Comparison of ENCODE assay signal across 8 mouse cellular contexts in genomic region chr11:55158785-55159359, GRCm38 (mm10). TPM values are rescaled to one million over a fixed set of nuclear protein-coding genes. Genes with fewer than 3 reads are reported as not detected.
DNase-seq lines count a peak whose midpoint lies in the region; ATAC-seq and TF ChIP-seq lines count a peak whose summit lies in the region.

No protein-coding gene starts in this region.

- H3K27me3 ChIP-seq in heart, postnatal 0 days (ENCODE audit: control insufficient read depth, insufficient read depth, low read length): no peaks in the 10 kb centered on the region
- no peaks in the 10 kb centered on the region for H3K27me3 ChIP-seq in lung, postnatal 0 days (replicated peaks; ENCODE audit: insufficient read depth, low read length)

- WGBS in heart, postnatal 0 days: 47% methylated on average over 13 of the region's 13 CpGs
- WGBS in lung, postnatal 0 days: 49% methylated on average over 13 of the region's 13 CpGs

- peak; percentile 88 for DNase-seq in ES-E14 (ENCODE audit: low read depth, low spot score)
- peak; percentile 70 for DNase-seq in adrenal gland, adult 8-10 months
- peak; percentile 75 for DNase-seq in embryo, embryonic 9.5 days (ENCODE audit: extremely low spot score)
- peak; percentile 69 for DNase-seq in heart, postnatal 0 days (ENCODE audit: low spot score)
- DNase-seq in layer of hippocampus, adult 18-20 months (ENCODE audit: low spot score in 2 of 2): peak; percentile 57 to 90
- DNase-seq in lung, postnatal 0 days (ENCODE audit: low spot score): peak; percentile 79
- peak; percentile 53 to 63 for DNase-seq in right cerebral cortex, postnatal 36 days (ENCODE audit: low spot score in 2 of 2)
- peak; percentile 79 to 81 for DNase-seq in urinary bladder, postnatal 36 days (ENCODE audit: low spot score in 2 of 2)

- H3K4me1 ChIP-seq in ES-E14 (ENCODE audit: control insufficient read depth in 2 of 2, insufficient read depth in 2 of 2, low read length in 2 of 2, poor library complexity in 1 of 2): peaks cover 0 to 2% of the 10 kb centered on the region in 2 experiments; a peak in 1 of 4 replicates
- no peaks in the 10 kb centered on the region for H3K4me1 ChIP-seq in heart, postnatal 0 days (ENCODE audit: control insufficient read depth, insufficient read depth)
- H3K4me1 ChIP-seq in lung, postnatal 0 days (ENCODE audit: insufficient read depth, low read depth, low read length): no peaks in the 10 kb centered on the region

- no peaks in the 10 kb centered on the region for H3K36me3 ChIP-seq in ES-E14 (ENCODE audit: control insufficient read depth, insufficient read depth, low read length, poor library complexity, severe bottlenecking)
- H3K36me3 ChIP-seq in heart, postnatal 0 days (replicated peaks; ENCODE audit: control insufficient read depth, insufficient read depth, low read length): no peaks in the 10 kb centered on the region
- H3K36me3 ChIP-seq in lung, postnatal 0 days (ENCODE audit: insufficient read depth, low read length): no peaks in the 10 kb centered on the region

- peak; percentile 94 for TF ChIP-seq CTCF in heart, postnatal 0 days (IDR thresholded peaks at IDR 0.05; ENCODE audit: low read depth)
- TF ChIP-seq CTCF in lung, postnatal 0 days (IDR thresholded peaks at IDR 0.05): peak; percentile 93

- no peak overlapping the region for H3K4me2 ChIP-seq in heart, postnatal 0 days (ENCODE audit: low read depth, low read length)
- H3K4me2 ChIP-seq in lung, postnatal 0 days (replicated peaks; ENCODE audit: low read depth, low read length): no peak overlapping the region

- no peak for TF ChIP-seq EP300 in heart, postnatal 0 days (IDR thresholded peaks at IDR 0.05; ENCODE audit: low read depth)
- TF ChIP-seq EP300 in lung, postnatal 0 days (IDR thresholded peaks at IDR 0.05): no peak

- H3K4me3 ChIP-seq in ES-E14 (ENCODE audit: insufficient read depth in 1 of 2, low read depth in 1 of 2, low read length in 2 of 2, poor library complexity in 1 of 2, severe bottlenecking in 1 of 2): no peak overlapping the region
- H3K4me3 ChIP-seq in heart, postnatal 0 days (ENCODE audit: low read depth, low read length): no peak overlapping the region
- H3K4me3 ChIP-seq in lung, postnatal 0 days (ENCODE audit: low read depth, low read length): no peak overlapping the region

- in situ Hi-C loops in ES-E14 (cut with MboI; ENCODE audit: low sequenced_read_pairs in 2 of 2, unreplicated experiment in 2 of 2): no loop called here

- H3K9ac ChIP-seq in ES-E14 (ENCODE audit: insufficient read depth, low read depth, low read length, poor library complexity, severe bottlenecking): peak overlapping the region; percentile 45; the same call in 1 of the 2 replicates
- no peak overlapping the region for H3K9ac ChIP-seq in heart, postnatal 0 days (replicated peaks; ENCODE audit: low read depth, low read length)
- H3K9ac ChIP-seq in lung, postnatal 0 days (replicated peaks; ENCODE audit: low read depth): no peak overlapping the region

- peak; percentile 50 for ATAC-seq in heart, postnatal 0 days (ENCODE audit: insufficient read depth, low read depth)
- ATAC-seq in lung, postnatal 0 days: peak; percentile 54

- H3K9me3 ChIP-seq in ES-E14 (ENCODE audit: control insufficient read depth, insufficient read depth, low read depth, low read length): no peaks in the 10 kb centered on the region
- no peaks in the 10 kb centered on the region for H3K9me3 ChIP-seq in heart, postnatal 0 days (replicated peaks; ENCODE audit: control insufficient read depth, low read length)
- no peaks in the 10 kb centered on the region for H3K9me3 ChIP-seq in lung, postnatal 0 days (ENCODE audit: low read length)

- no peak overlapping the region for H3K27ac ChIP-seq in ES-E14 (ENCODE audit: insufficient read depth, low read depth, low read length, poor library complexity, severe bottlenecking)
- no peak overlapping the region for H3K27ac ChIP-seq in heart, postnatal 0 days (ENCODE audit: low read depth)
- H3K27ac ChIP-seq in lung, postnatal 0 days (ENCODE audit: low read length): no peak overlapping the region

TF ChIP-seq in ES-E14, 5 proteins besides CTCF, POLR2A, EP300 and RAD21:
- TF ChIP-seq ZC3H11A (IDR thresholded peaks at IDR 0.05; ENCODE audit: borderline replicate concordance, low read depth, low read length) (peak; percentile 90), CHD2 (IDR thresholded peaks at IDR 0.05; ENCODE audit: low read depth, low read length) (no peak), HCFC1 (IDR thresholded peaks at IDR 0.05; ENCODE audit: borderline replicate concordance, insufficient read depth, low read length) (no peak)

RNA-seq across cellular contexts. Expression of gene Slc36a3, which starts 7.4 kb away (rescaled TPM):
- not detected in 2 replicates for total RNA-seq in ES-E14 (2012; rRNA removed)
- total RNA-seq in adrenal gland, adult 8-10 months (2022): not detected
- total RNA-seq in heart, postnatal 0 days (2014; rRNA removed; ENCODE audit: low replicate concordance): not detected in 2 replicates
- not detected in 2 replicates for polyA plus RNA-seq in heart, postnatal 0 days (2015; fragmentation: Nextera tagmentation; extraction: Ambion mirVana)
- not detected for total RNA-seq in layer of hippocampus, adult 18-20 months (2021)
- 0.07 TPM in 1 of 2 replicates, not detected in the other for polyA plus RNA-seq in lung, postnatal 0 days (2015; fragmentation: Nextera tagmentation; extraction: Ambion mirVana)

RNA-seq across cellular contexts. Expression of gene Slc36a2, which starts 26.0 kb away (rescaled TPM):
- total RNA-seq in ES-E14 (2012; rRNA removed): 0.09 TPM in 1 of 2 replicates, not detected in the other
- 10 to 100 TPM; 11.2 to 54.4 (median 43.2) TPM for total RNA-seq in adrenal gland, adult 8-10 months (2022)
- 2.5 and 10.2 TPM in 2 replicates for total RNA-seq in heart, postnatal 0 days (2014; rRNA removed; ENCODE audit: low replicate concordance)
- 6.6 and 7.0 TPM in 2 replicates for polyA plus RNA-seq in heart, postnatal 0 days (2015; fragmentation: Nextera tagmentation; extraction: Ambion mirVana)
- total RNA-seq in layer of hippocampus, adult 18-20 months (2021): under 1 TPM in 1 of 2 experiments, not detected in 1; 0.23 TPM
- polyA plus RNA-seq in lung, postnatal 0 days (2015; fragmentation: Nextera tagmentation; extraction: Ambion mirVana): 25.4 and 32.4 TPM in 2 replicates

RNA-seq across cellular contexts. Expression of gene Slc36a1, which starts 45.3 kb away (rescaled TPM):
- total RNA-seq in ES-E14 (2012; rRNA removed): 7.4 and 11.8 TPM in 2 replicates
- total RNA-seq in adrenal gland, adult 8-10 months (2022): 10 to 100 TPM; 24.4 to 27.7 (median 24.6) TPM
- total RNA-seq in heart, postnatal 0 days (2014; rRNA removed; ENCODE audit: low replicate concordance): 6.9 and 7.8 TPM in 2 replicates
- 0.71 and 1.00 TPM in 2 replicates for polyA plus RNA-seq in heart, postnatal 0 days (2015; fragmentation: Nextera tagmentation; extraction: Ambion mirVana)
- total RNA-seq in layer of hippocampus, adult 18-20 months (2021): 10 to 100 TPM; 57.9 to 68.4 TPM
- polyA plus RNA-seq in lung, postnatal 0 days (2015; fragmentation: Nextera tagmentation; extraction: Ambion mirVana): 1.7 and 1.8 TPM in 2 replicates
